Mouse (Mus musculus) megakaryocyte, embryonic 14.5 days (primary cell): ENCODE measurements around the gene Tmem26. TPM values are rescaled to one million over a fixed set of nuclear protein-coding genes. Genes with fewer than 3 reads are reported as not detected.

Source experiments
- H3K27me3 ChIP-seq: replicated peaks from 2 replicates; pipeline ENCODE3; 2012; ENCODE audit warnings: inconsistent platforms
- H3K36me3 ChIP-seq: replicated peaks from 2 replicates; pipeline ENCODE3; 2012; ENCODE audit warnings: low read length, inconsistent platforms, mixed read lengths
- H3K4me1 ChIP-seq: 2 replicates; pipeline ENCODE4 v1.6.1; 2012; ENCODE audit warnings: inconsistent platforms
- H3K4me3 ChIP-seq: replicated peaks from 2 replicates; pipeline ENCODE3; 2012; ENCODE audit warnings: moderate library complexity, mild to moderate bottlenecking, inconsistent platforms
- H3K9me3 ChIP-seq: 2 replicates; pipeline ENCODE4 v1.6.1; 2012; ENCODE audit warnings: inconsistent platforms
- FLI1 ChIP-seq: IDR thresholded peaks from 2 replicates; pipeline ENCODE4 v1.6.1; 2012; ENCODE audit warnings: low read length, inconsistent platforms, mixed read lengths
- GATA1 ChIP-seq: IDR thresholded peaks from 3 replicates; pipeline ENCODE4 v1.6.1; 2012; ENCODE audit warnings: mixed read lengths, low read length, inconsistent platforms, borderline replicate concordance
- polyA plus RNA-seq: library from polyadenylated mRNA; stranded (reverse); fragments of >175 nt; gene quantifications from 2 replicates; pipeline ENCODE4 v1.2.3, GENCODE M21; 2012; ENCODE audit warnings: low replicate concordance; ENCODE audit not compliant: insufficient read depth

Tmem26 gene
- polyA plus RNA-seq, 1 experiment: not detected

DNA sequence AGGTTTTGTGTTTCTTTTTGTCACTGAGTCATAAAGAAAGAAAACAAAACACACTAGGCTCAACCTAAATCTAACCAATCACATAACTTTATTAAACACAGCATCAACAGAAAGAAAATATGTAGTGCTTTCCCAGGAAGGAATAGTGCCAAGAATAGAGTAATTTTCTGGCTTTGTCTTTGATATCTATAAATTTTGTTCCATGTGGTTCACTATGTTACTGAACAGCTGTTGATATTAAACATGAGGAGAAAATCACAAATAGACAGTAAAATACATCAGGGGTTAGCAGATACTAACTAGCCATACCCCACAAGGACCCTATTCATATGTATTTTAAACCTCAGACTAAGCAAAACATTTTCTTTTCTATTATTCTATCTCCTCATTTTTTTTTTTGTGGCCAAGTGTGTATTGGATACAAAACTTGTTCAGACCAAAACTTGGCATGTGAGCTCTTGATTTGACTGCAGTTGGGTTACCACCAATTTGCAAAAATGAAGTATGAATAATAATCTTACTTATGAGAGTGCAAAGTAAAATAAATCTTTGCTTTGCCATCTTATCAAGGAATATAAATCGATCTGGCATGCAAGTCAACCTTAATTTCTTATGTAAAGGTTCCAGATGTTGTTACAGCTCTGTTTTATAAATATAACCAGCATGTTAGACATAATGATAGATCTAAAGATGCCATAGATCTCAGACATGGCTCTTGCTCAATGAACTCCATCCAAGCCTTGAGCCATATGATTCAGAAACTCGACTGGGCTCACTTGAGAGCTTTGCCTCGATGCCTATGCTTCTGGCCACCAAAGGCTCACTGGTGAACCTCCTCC lies 16.2 kb upstream of the Tmem26 start:
- Histone ChIP-seq H3K36me3 (no peaks in the 10 kb centered on the region), H3K27me3 (no peaks in the 10 kb centered on the region), H3K4me3 (no peak overlapping the region), H3K4me1 (peaks cover 3% of the 10 kb centered on the region; the same call in 1 of the 2 replicates), H3K9me3 (no peaks in the 10 kb centered on the region; the same call in 1 of the 2 replicates)
- no peak for TF ChIP-seq GATA1
- no peak for TF ChIP-seq FLI1

DNA sequence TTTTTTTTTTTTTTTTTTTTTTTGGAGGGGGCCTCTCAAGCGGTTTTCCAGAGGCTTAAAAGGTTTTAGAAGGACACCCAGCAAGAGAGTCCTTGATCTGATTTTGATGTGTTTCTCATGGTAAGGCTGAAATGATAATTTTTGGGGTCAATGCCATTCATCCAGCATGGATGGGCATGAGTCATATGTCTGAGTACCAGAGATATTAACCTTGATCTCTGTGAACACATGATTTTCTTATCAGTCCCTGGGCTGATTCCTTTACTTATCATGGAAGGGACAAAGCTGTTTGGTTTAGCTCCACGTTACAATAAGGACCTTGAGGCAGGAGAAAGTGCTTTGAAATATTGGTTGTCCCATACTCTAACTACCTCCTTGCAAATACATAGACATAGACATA lies 10.5 kb upstream of the Tmem26 start:
- no peak overlapping the region for H3K4me3 ChIP-seq
- TF ChIP-seq FLI1 (no peak), GATA1 (no peak)
- no peaks in the 10 kb centered on the region for H3K36me3 ChIP-seq
- H3K27me3 ChIP-seq: no peaks in the 10 kb centered on the region
- H3K9me3 ChIP-seq: peaks cover 3% of the 10 kb centered on the region; the same call in 1 of the 2 replicates
- H3K4me1 ChIP-seq: peaks cover 7% of the 10 kb centered on the region

DNA sequence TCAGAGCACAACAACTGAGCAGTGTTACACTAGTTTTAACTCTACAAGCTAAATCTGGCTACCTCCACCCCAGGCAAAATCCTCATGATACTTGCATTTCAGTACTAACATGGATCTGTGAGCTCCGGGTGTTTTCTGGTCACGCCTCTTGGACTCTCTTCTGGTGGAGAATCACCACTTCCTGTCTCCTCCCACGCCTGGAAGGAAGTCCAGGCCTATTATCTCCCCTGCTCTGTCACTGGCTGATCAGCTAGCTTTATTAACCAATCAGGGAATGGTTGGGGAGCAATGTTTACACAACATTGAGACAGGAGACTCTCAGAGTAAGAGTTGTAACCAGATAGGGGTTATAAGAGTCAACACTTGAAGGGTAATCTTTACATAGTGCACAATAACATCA lies 9.1 kb upstream of the Tmem26 start:
- no peak overlapping the region for H3K4me3 ChIP-seq
- peaks cover 7% of the 10 kb centered on the region for H3K4me1 ChIP-seq
- no peaks in the 10 kb centered on the region for H3K36me3 ChIP-seq
- H3K27me3 ChIP-seq: no peaks in the 10 kb centered on the region
- peaks cover 3% of the 10 kb centered on the region; the same call in 1 of the 2 replicates for H3K9me3 ChIP-seq
- no peak for TF ChIP-seq FLI1
- no peak for TF ChIP-seq GATA1

DNA sequence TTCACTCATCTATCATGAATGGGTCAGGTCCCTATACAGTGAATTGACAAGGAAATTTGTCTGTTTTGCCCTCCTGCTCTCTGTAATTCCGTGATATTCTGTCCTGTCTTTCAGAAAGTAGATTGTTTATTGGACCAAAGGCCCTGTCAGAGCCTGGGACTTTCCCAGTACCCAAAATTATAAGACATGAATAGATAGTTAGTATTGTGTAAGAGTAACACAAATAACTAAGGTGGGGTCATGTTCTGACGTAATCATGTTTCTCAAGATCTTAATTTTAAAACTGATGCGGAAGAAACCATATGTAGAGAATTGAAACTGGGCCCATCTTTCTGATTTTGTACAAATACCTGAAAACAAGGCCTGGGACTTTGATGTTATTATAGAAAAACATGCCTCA lies 8.1 kb upstream of the Tmem26 start:
- H3K9me3 ChIP-seq: peaks cover 3% of the 10 kb centered on the region; the same call in 1 of the 2 replicates
- H3K36me3 ChIP-seq: no peaks in the 10 kb centered on the region
- no peaks in the 10 kb centered on the region for H3K27me3 ChIP-seq
- TF ChIP-seq FLI1 (no peak), GATA1 (no peak)
- peaks cover 7% of the 10 kb centered on the region for H3K4me1 ChIP-seq
- H3K4me3 ChIP-seq: no peak overlapping the region

DNA sequence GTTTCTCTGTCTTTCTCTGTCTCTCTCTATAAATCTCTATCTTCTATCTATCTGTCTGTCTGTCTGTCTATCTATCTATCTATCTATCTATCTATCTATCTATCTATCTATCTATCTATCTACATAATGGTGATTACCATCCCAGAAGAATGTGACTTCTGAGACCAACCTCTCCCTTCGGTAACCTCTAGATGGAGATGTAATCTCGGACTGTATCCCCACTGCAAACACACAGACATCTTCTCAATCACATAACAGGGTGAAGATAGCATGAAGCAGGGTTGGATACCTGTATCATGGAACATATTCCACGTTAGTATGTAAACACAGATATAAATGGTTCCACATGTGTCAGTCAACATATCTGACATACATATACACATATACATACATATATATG lies 5.1 kb upstream of the Tmem26 start:
- peaks cover 9% of the 10 kb centered on the region for H3K27me3 ChIP-seq
- H3K4me1 ChIP-seq: peaks cover 4% of the 10 kb centered on the region
- TF ChIP-seq GATA1: no peak
- no peak for TF ChIP-seq FLI1
- peaks cover 6% of the 10 kb centered on the region; the same call in 1 of the 2 replicates for H3K9me3 ChIP-seq
- no peak overlapping the region for H3K4me3 ChIP-seq
- H3K36me3 ChIP-seq: no peaks in the 10 kb centered on the region

DNA sequence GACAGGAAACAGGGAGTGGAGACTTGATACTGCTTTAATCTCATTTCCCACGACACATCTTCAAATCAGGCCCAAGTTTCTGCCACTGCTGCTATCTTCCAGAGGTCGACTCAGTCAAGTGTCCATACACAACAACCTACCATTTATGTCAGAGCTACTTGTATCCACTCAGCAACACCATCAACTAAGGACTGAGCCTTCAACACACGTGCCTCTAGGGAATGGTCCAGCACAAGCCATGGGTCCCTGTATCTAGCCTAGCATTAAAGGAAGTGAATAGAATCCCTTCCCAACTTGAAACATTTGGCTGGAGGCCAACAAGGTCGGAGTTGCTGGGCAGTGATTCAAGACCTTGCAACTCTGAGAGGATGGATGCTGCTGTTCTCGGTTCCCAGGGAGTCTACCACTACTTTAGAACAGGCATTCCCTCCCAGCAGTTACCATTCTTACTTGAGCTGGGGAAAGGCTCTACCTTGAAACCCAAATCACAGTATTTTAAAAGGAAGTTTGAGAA lies 2.5 kb upstream of the Tmem26 start:
- no peaks in the 10 kb centered on the region for H3K36me3 ChIP-seq
- peaks cover 9% of the 10 kb centered on the region; the same call in 1 of the 2 replicates for H3K9me3 ChIP-seq
- no peak overlapping the region for H3K4me3 ChIP-seq
- no peak for TF ChIP-seq FLI1
- TF ChIP-seq GATA1: no peak
- peaks cover 27% of the 10 kb centered on the region for H3K27me3 ChIP-seq
- peaks cover 14% of the 10 kb centered on the region for H3K4me1 ChIP-seq

DNA sequence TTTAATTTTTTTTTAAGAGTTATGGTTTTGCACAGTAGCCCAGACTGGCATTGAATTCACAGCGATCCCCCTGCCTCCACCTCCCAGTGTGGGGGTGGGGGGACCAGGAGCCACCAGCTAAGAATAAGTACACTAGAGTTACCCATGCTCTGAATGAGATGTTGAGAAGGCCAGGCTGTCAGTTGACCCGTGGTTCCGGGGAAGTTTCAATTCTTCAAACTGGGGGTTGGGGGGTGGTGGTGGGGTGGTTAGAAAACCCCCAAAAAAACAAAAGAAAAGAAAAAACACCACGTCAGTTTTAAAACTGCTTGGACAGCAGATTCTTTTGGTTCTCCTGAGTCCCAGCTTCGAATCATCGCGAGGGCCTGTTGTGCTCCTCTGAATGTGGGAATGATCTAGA lies 431 bp upstream of the Tmem26 start:
- no peaks in the 10 kb centered on the region for H3K36me3 ChIP-seq
- TF ChIP-seq FLI1: no peak
- TF ChIP-seq GATA1: no peak
- no peak overlapping the region for H3K4me3 ChIP-seq

DNA sequence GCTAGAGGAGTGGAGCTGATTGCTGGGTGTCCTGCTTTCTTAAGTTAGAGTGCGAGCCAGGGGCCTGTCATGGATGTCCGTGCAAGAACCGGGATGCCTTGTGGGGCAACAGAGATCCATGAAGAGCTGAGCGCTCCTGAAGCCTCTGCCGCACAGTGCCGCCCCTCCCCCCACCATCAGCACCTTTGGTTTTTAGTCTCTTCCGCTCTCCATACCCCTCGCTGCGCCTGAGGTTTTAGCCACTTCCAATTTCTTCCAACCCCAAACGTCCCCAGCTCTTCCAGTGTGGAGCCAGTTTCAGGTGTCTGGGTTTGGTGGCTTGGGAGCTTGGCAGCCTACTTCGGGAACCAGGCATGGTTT lies 895 bp downstream of the Tmem26 start:
- TF ChIP-seq GATA1: no peak
- TF ChIP-seq FLI1: no peak
- H3K4me1 ChIP-seq: peaks cover 14% of the 10 kb centered on the region
- H3K9me3 ChIP-seq: peaks cover 8% of the 10 kb centered on the region; the same call in 1 of the 2 replicates
- no peaks in the 10 kb centered on the region for H3K36me3 ChIP-seq
- peaks cover 27% of the 10 kb centered on the region for H3K27me3 ChIP-seq
- peak overlapping the region; percentile 80 for H3K4me3 ChIP-seq

More for the DNA sequence above, 431 bp upstream of the Tmem26 start:
- peaks cover 14% of the 10 kb centered on the region for H3K4me1 ChIP-seq
- peaks cover 27% of the 10 kb centered on the region for H3K27me3 ChIP-seq
- peaks cover 6% of the 10 kb centered on the region; the same call in 1 of the 2 replicates for H3K9me3 ChIP-seq

DNA sequence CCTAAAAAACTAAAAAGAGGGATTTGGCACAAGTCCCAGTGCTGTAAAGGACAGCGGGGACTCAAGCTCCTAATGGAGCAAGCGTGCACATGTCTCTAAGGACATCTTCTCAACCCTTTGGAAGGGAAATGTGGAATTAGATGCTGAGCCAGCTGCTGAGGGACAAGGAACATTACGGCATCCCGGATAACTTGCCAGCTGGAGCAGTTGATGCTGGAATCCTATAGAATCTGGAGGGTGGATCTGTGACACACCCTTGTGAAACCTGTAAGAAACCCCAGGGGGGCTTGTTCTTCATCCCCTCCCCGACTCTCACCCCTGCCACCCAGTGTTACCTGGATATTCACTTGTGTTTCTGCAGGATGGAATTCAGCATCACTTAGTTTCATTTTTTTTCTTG lies 4.0 kb downstream of the Tmem26 start:
- no peaks in the 10 kb centered on the region for H3K36me3 ChIP-seq
- peaks cover 14% of the 10 kb centered on the region for H3K4me1 ChIP-seq
- peaks cover 22% of the 10 kb centered on the region for H3K27me3 ChIP-seq
- peaks cover 5% of the 10 kb centered on the region; the same call in 1 of the 2 replicates for H3K9me3 ChIP-seq
- TF ChIP-seq GATA1 (no peak), FLI1 (no peak)
- no peak overlapping the region for H3K4me3 ChIP-seq

DNA sequence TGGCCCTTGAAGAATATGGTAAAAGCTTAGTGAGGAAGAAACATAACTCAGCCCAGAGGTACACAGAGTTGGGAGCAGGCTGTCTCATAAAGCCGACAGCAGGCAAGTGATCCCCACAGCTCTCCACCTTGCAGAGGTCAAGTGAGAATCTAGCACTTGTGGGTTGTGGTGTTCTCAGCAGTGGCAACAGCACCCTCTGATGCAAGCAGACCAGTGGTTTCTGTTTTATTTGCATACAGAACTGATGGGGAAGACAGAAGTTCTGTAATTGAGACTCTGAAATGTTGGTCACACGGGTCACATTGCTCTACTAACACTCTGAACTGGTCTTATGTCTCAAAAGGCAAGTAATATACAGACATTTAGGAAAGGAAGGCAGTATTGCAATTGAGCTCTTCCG lies 12.2 kb downstream of the Tmem26 start:
- H3K4me3 ChIP-seq: no peak overlapping the region
- no peaks in the 10 kb centered on the region for H3K4me1 ChIP-seq
- H3K27me3 ChIP-seq: no peaks in the 10 kb centered on the region
- TF ChIP-seq FLI1: no peak
- H3K36me3 ChIP-seq: no peaks in the 10 kb centered on the region
- H3K9me3 ChIP-seq: 0 out of 2 replicates have a peak, but pooled peaks cover 3% of the 10 kb centered on the region
